Mouse (Mus musculus) myocyte (in vitro differentiated cells): Measurements from ENCODE around the gene H2afy. TPM values are rescaled to one million over a fixed set of nuclear protein-coding genes. Genes with fewer than 3 reads are reported as not detected.

Experiments used
- H3K27me3 ChIP-seq: one replicate; pipeline ENCODE4 v1.6.1; 2011; ENCODE audit not compliant: control insufficient read depth, insufficient read depth, insufficient read length
- H3K36me3 ChIP-seq: one replicate; pipeline ENCODE4 v1.6.1; 2011; ENCODE audit not compliant: control insufficient read depth, insufficient read depth
- H3K4me2 ChIP-seq: one replicate; pipeline ENCODE4 v1.6.1; 2011; ENCODE audit warnings: low read depth, control low read depth
- H3K4me3 ChIP-seq: one replicate; pipeline ENCODE4 v1.5.1; 2011; ENCODE audit warnings: mild to moderate bottlenecking, control low read depth, moderate library complexity
- H3K79me2 ChIP-seq: one replicate; pipeline ENCODE4 v1.6.1; 2011; ENCODE audit not compliant: control insufficient read depth, insufficient read depth
- H3ac ChIP-seq: one replicate; pipeline ENCODE4 v1.6.1; 2011; ENCODE audit not compliant: control insufficient read depth, insufficient read length
- CEBPB ChIP-seq: IDR thresholded peaks from 2 replicates; pipeline ENCODE4 v1.6.1; 2011; ENCODE audit warnings: mild to moderate bottlenecking, moderate library complexity; ENCODE audit not compliant: poor library complexity, insufficient read depth, severe bottlenecking
- E2F4 ChIP-seq: IDR thresholded peaks from one replicate; pipeline ENCODE4 v1.6.1; 2011; ENCODE audit warnings: mild to moderate bottlenecking, control low read depth, moderate library complexity; ENCODE audit not compliant: insufficient read depth
- MAX ChIP-seq: IDR thresholded peaks from one replicate; pipeline ENCODE4 v1.6.1; 2011; ENCODE audit warnings: low read depth, mild to moderate bottlenecking, control low read depth
- MYOD1 ChIP-seq, 3 experiments: IDR thresholded peaks; one replicate each; pipeline ENCODE4 v1.6.1; 2011; ENCODE audit warnings: control low read depth in 2 of 3, low read depth in 2 of 3, mild to moderate bottlenecking in 2 of 3, moderate library complexity in 1 of 3; ENCODE audit not compliant: insufficient read length in 2 of 3, control insufficient read depth in 1 of 3
- MYOG ChIP-seq, 3 experiments: IDR thresholded peaks; one replicate each; pipeline ENCODE4 v1.6.1; 2011; ENCODE audit warnings: control low read depth in 2 of 3, low read depth in 2 of 3, mild to moderate bottlenecking in 2 of 3; ENCODE audit not compliant: insufficient read length in 2 of 3, control insufficient read depth in 1 of 3, insufficient read depth in 1 of 3
- POLR2A ChIP-seq: IDR thresholded peaks from one replicate; pipeline ENCODE4 v1.6.1; 2011; ENCODE audit warnings: low read depth, mild to moderate bottlenecking, control low read depth, moderate library complexity; ENCODE audit not compliant: insufficient read length
- POLR2AphosphoS2 ChIP-seq: IDR thresholded peaks from one replicate; pipeline ENCODE4 v1.6.1; 2011; ENCODE audit warnings: low read depth, control low read depth; ENCODE audit not compliant: insufficient read length
- REST ChIP-seq: IDR thresholded peaks from one replicate; pipeline ENCODE4 v1.6.1; 2011; ENCODE audit warnings: mild to moderate bottlenecking, control low read depth, moderate library complexity; ENCODE audit not compliant: insufficient read depth, insufficient read length
- SRF ChIP-seq: IDR thresholded peaks from one replicate; pipeline ENCODE4 v1.6.1; 2011; ENCODE audit warnings: low read depth; ENCODE audit not compliant: control insufficient read depth, insufficient read length
- TCF12 ChIP-seq: IDR thresholded peaks from one replicate; pipeline ENCODE4 v1.6.1; 2011; ENCODE audit warnings: mild to moderate bottlenecking, control low read depth; ENCODE audit not compliant: poor library complexity, insufficient read depth, severe bottlenecking
- TCF3 ChIP-seq: IDR thresholded peaks from one replicate; pipeline ENCODE4 v1.6.1; 2011; ENCODE audit warnings: low read depth, control low read depth; ENCODE audit not compliant: insufficient read length
- USF1 ChIP-seq: IDR thresholded peaks from one replicate; pipeline ENCODE4 v1.6.1; 2011; ENCODE audit warnings: low read depth, mild to moderate bottlenecking, control low read depth, moderate library complexity
- polyA plus RNA-seq: library from polyadenylated mRNA; unstranded; fragments of >200 nt; fragmentation: generic; extraction: Trizol; gene quantifications from one replicate; pipeline ENCODE4 v1.2.1, GENCODE M21; 2012; ENCODE audit warnings: missing spikeins

The H2afy gene
- polyA plus RNA-seq, 1 experiment, result 62.8 TPM

DNA sequence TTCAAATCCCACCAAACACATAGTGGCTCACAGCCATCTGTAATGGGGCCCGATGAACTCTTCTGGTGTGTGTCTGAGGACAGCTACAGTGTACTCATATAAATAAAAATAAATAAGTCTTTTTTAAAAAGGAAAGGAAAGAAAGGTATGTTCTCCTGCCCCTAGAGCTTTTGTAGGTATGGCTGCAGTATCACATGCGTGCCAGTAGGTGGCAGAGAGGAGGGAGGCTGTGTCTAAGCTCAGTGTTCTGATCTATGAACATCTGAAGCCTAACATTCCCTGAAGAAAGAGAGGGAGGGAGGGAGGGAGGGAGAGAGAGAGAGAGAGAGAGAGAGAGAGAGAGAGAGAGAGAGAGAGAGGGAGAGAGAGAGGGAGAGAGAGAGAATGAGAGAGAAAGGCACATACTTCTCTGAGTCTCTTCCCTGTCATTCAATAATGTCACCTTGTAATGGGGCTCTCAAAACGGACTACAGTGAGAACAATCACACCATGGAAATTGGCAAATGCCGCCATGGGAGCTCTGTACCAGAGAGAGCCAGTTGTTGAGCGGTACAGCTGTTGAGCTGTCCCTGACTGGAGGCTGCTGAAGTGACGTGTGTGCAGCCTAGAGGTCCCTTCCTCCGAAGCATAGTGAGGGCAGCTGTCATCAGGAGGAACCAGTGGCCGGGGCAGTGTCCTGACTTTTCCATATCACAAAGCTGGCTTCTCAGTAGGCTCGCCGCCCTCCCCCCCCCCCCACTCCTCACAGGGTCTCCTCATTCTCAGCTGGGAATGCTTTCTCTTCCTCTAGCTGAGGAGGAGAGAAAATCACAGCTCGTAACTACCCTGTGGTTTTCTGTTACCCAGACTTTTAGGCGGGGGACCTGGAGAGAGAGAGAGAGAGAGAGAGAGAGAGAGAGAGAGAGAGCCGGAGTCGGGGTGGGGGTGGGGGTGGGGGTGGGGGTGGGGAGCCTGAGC lies 31.6 kb upstream of the H2afy start:
- Histone ChIP-seq H3K4me2 (no peak overlapping the region), H3ac (no peak overlapping the region), H3K4me3 (no peak overlapping the region), H3K79me2 (no peaks in the 10 kb centered on the region), H3K36me3 (no peaks in the 10 kb centered on the region), H3K27me3 (peaks cover 68% of the 10 kb centered on the region)
- no peak for TF ChIP-seq TCF12

DNA sequence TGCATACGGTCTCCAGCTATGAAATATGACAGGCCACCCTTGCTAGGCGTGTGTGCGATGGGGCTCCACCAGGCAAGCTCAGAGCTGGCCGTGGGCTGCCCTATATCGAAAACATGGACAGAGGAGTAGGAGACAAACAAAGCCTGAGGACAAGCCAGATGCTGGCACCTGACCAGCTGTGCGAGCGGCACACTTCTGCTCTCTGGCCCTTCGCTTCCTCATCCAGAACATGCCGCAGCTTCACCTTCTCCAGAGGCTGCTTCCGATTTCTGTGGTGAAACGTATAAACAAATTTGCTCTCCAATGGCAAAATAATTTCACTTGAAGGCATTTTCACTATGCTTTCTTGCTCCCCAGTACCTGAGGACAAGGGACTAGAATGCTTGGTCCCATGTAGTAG lies 29.4 kb upstream of the H2afy start:
- no peak for TF ChIP-seq REST
- no peak for TF ChIP-seq CEBPB
- no peak for TF ChIP-seq USF1
- no peak for TF ChIP-seq E2F4
- TF ChIP-seq MYOG (IDR thresholded peaks at IDR 0.05; ENCODE audit: control insufficient read depth in 1 of 3, insufficient read depth in 1 of 3, insufficient read length in 2 of 3, low read depth in 2 of 3), result no peak
- no peak for TF ChIP-seq TCF12
- TF ChIP-seq TCF3, result no peak
- no peak for TF ChIP-seq POLR2AphosphoS2
- Histone ChIP-seq H3K27me3 (peaks cover 50% of the 10 kb centered on the region), H3K79me2 (no peaks in the 10 kb centered on the region), H3K4me2 (no peak overlapping the region), H3K36me3 (no peaks in the 10 kb centered on the region), H3K4me3 (no peak overlapping the region), H3ac (no peak overlapping the region)

DNA sequence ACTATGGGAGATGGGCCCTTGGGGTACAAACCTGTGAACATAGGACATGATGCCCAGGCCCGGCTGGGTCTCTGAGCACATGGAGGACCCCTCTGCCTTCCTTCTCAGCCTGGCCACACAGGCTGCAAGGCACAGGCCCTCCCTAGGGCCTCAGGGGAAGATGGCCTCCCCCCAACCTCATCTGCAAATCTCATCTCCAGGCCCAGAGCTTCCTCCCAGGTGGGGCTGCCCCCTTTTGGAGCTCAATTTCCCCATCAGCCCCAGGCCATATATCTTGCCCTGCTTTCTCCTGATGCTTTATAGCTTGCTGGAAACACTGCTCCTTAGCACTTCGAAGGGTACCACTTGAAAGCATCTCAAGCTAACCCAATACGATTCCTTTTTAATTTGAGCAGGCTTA lies 28.2 kb upstream of the H2afy start:
- Histone ChIP-seq H3K79me2 (no peaks in the 10 kb centered on the region), H3K4me2 (no peak overlapping the region)
- TF ChIP-seq TCF3, result no peak
- no peak for TF ChIP-seq SRF
- no peak for TF ChIP-seq E2F4
- TF ChIP-seq CEBPB, result no peak
- TF ChIP-seq POLR2AphosphoS2, result no peak
- TF ChIP-seq REST, result no peak
- TF ChIP-seq MYOD1 (IDR thresholded peaks at IDR 0.05; ENCODE audit: control insufficient read depth in 1 of 3, insufficient read length in 2 of 3, low read depth in 2 of 3), result no peak
- TF ChIP-seq POLR2A, result no peak
- no peak for TF ChIP-seq TCF12
- no peak for TF ChIP-seq MAX
- no peak for TF ChIP-seq MYOG (IDR thresholded peaks at IDR 0.05; ENCODE audit: control insufficient read depth in 1 of 3, insufficient read depth in 1 of 3, insufficient read length in 2 of 3, low read depth in 2 of 3)
- TF ChIP-seq USF1, result no peak

DNA sequence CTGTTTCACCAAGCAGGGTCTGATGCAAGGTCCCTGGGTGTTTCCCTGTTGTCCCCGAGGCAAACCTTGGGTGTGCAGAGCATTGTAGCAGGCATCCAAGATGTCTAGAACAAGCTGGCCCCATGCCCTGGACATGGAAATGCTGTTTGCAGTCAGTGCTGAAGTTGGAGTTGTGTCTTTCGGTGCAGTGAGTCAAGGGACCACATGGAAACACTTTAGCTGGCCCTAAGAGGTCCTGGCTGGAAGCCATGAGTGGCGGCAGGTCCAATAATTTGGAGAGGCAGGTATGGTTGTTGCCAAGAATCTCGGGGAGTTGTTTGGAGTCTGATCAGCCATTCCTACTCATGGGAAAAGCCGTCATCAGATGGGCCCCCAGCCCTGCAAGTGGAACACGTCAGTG lies 27.6 kb upstream of the H2afy start:
- H3K4me3 ChIP-seq, result no peak overlapping the region
- no peak overlapping the region for H3K4me2 ChIP-seq
- H3K79me2 ChIP-seq, result no peaks in the 10 kb centered on the region
- peaks cover 42% of the 10 kb centered on the region for H3K27me3 ChIP-seq
- no peak for TF ChIP-seq USF1
- TF ChIP-seq REST, result no peak
- no peak for TF ChIP-seq MAX
- TF ChIP-seq POLR2A, result no peak
- TF ChIP-seq MYOG (IDR thresholded peaks at IDR 0.05; ENCODE audit: control insufficient read depth in 1 of 3, insufficient read depth in 1 of 3, insufficient read length in 2 of 3, low read depth in 2 of 3), result no peak
- TF ChIP-seq CEBPB, result no peak
- TF ChIP-seq TCF12, result no peak
- no peak for TF ChIP-seq MYOD1 (IDR thresholded peaks at IDR 0.05; ENCODE audit: control insufficient read depth in 1 of 3, insufficient read length in 2 of 3, low read depth in 2 of 3)
- TF ChIP-seq SRF, result no peak
- TF ChIP-seq POLR2AphosphoS2, result no peak
- TF ChIP-seq E2F4, result no peak
- TF ChIP-seq TCF3, result no peak
- no peaks in the 10 kb centered on the region for H3K36me3 ChIP-seq
- H3ac ChIP-seq, result no peak overlapping the region

More for the DNA sequence above, 28.2 kb upstream of the H2afy start:
- no peak overlapping the region for H3K4me3 ChIP-seq
- H3K36me3 ChIP-seq, result no peaks in the 10 kb centered on the region
- H3ac ChIP-seq, result no peak overlapping the region
- peaks cover 44% of the 10 kb centered on the region for H3K27me3 ChIP-seq

DNA sequence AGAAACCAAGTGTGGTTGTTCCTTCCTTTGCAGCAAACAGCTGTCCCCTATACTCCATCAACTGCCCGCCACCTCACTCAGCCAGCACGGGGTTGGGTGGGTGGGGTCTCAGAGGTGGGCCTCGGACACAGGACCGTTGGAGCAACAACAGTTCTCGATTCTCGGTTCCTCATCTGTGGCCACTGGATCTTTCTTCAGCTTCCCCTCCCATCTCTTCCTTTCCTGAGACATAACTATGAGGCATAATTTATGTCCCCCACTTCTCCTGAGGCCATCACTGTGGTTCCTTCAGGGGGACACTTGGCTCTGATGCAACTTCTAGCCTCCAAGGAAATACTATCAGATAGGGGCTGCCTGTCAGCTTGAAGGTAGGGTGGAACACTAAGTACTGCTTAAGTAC lies 26.7 kb upstream of the H2afy start:
- no peak overlapping the region for H3ac ChIP-seq
- no peak overlapping the region for H3K4me2 ChIP-seq
- no peaks in the 10 kb centered on the region for H3K79me2 ChIP-seq
- TF ChIP-seq TCF3 (no peak), MAX (no peak), MYOG (IDR thresholded peaks at IDR 0.05; ENCODE audit: control insufficient read depth in 1 of 3, insufficient read depth in 1 of 3, insufficient read length in 2 of 3, low read depth in 2 of 3) (no peak), TCF12 (no peak), POLR2A (no peak), SRF (no peak), MYOD1 (IDR thresholded peaks at IDR 0.05; ENCODE audit: control insufficient read depth in 1 of 3, insufficient read length in 2 of 3, low read depth in 2 of 3) (no peak), CEBPB (no peak), E2F4 (no peak), POLR2AphosphoS2 (no peak), REST (no peak), USF1 (no peak)
- H3K4me3 ChIP-seq, result no peak overlapping the region
- H3K27me3 ChIP-seq, result peaks cover 42% of the 10 kb centered on the region
- no peaks in the 10 kb centered on the region for H3K36me3 ChIP-seq
